Mouse (Mus musculus): ENCODE measurements around the gene a. TPM values are rescaled to one million over a fixed set of nuclear protein-coding genes. Genes with fewer than 3 reads are reported as not detected.

Gene a
- total and polyA plus RNA-seq, 3 experiments: 7.8 to 23.8 (median 10.9) TPM

- no peak overlapping the region for H3K27ac ChIP-seq (ENCODE audit: insufficient read depth, low read depth)
- peaks cover 1% of the 10 kb centered on the region for H3K27me3 ChIP-seq (replicated peaks)
- DNase-seq (ENCODE audit: extremely low read depth): no peak
- no peak overlapping the region for H3K9ac ChIP-seq (ENCODE audit: insufficient read depth, low read depth)
- H3K4me3 ChIP-seq (replicated peaks in 1 of 3; ENCODE audit: low read depth in 2 of 3, low read length in 2 of 3, poor library complexity in 1 of 3): no peak overlapping the region
- no peak overlapping the region for H3K4me2 ChIP-seq (ENCODE audit: insufficient read depth, low read depth, poor library complexity, severe bottlenecking)
- TF ChIP-seq KAT2A (IDR thresholded peaks at IDR 0.05; ENCODE audit: insufficient replicate concordance, low read length): no peak
- no peak for TF ChIP-seq EP300 (IDR thresholded peaks at IDR 0.05; ENCODE audit: low read length)
- TF ChIP-seq IRF4 (IDR thresholded peaks at IDR 0.05; ENCODE audit: low read depth, low read length): no peak
- no peak for TF ChIP-seq ETS1 (conservative IDR thresholded peaks at IDR 0.05; ENCODE audit: low read depth, low read length)
- no peak for TF ChIP-seq NELFE (IDR thresholded peaks at IDR 0.05; ENCODE audit: low read depth, low read length)
- TF ChIP-seq MAZ (IDR thresholded peaks at IDR 0.05; ENCODE audit: low read depth, low read length): no peak
- TF ChIP-seq TBP (conservative IDR thresholded peaks at IDR 0.05; ENCODE audit: low read depth, low read length): no peak
- dilution Hi-C loops (cut with MboI; ENCODE audit: extremely low pct_ligation_motif_present, extremely low pct_unique_long_range_greater_than_20kb, low sequenced_read_pairs): no loop called here
- in situ Hi-C loops (cut with MboI; ENCODE audit: low pct_ligation_motif_present, low pct_unique_long_range_greater_than_20kb, low sequenced_read_pairs): no loop called here
- H3K36me3 ChIP-seq (replicated peaks in 1 of 2; ENCODE audit: control insufficient read depth in 1 of 2, insufficient read depth in 1 of 2, low read length in 1 of 2): no peaks in the 10 kb centered on the region
- H3K9me3 ChIP-seq (replicated peaks; ENCODE audit: low read length): peaks cover 4% of the 10 kb centered on the region
- H3K79me2 ChIP-seq (replicated peaks; ENCODE audit: control insufficient read depth, extremely low read depth, insufficient read depth, poor library complexity, severe bottlenecking): no peaks in the 10 kb centered on the region
- H3K4me1 ChIP-seq (ENCODE audit: control insufficient read depth in 1 of 2, insufficient read depth in 2 of 2): peaks cover 3 to 5% of the 10 kb centered on the region in 2 experiments; a peak in 1 of 4 replicates
These were observed 47.3 kb upstream of the a start for GRCm38 (mm10) chr2:154743915-154744314.

GRCm38 (mm10) chr2:154748383-154748782 is 42.8 kb upstream of the a start:
- Histone ChIP-seq H3K4me2 (ENCODE audit: insufficient read depth, low read depth, poor library complexity, severe bottlenecking) (no peak overlapping the region), H3K27me3 (replicated peaks) (no peaks in the 10 kb centered on the region), H3K27ac (ENCODE audit: insufficient read depth, low read depth) (no peak overlapping the region), H3K9me3 (replicated peaks; ENCODE audit: low read length) (peaks cover 4% of the 10 kb centered on the region), H3K79me2 (replicated peaks; ENCODE audit: control insufficient read depth, extremely low read depth, insufficient read depth, poor library complexity, severe bottlenecking) (no peaks in the 10 kb centered on the region), H3K9ac (ENCODE audit: insufficient read depth, low read depth) (no peak overlapping the region), H3K4me3 (replicated peaks in 1 of 3; ENCODE audit: low read depth in 2 of 3, low read length in 2 of 3, poor library complexity in 1 of 3) (no peak overlapping the region), H3K36me3 (replicated peaks in 1 of 2; ENCODE audit: control insufficient read depth in 1 of 2, insufficient read depth in 1 of 2, low read length in 1 of 2) (no peaks in the 10 kb centered on the region), H3K4me1 (ENCODE audit: control insufficient read depth in 1 of 2, insufficient read depth in 2 of 2) (peaks cover 9 to 14% of the 10 kb centered on the region in 2 experiments)
- dilution Hi-C loops (cut with MboI; ENCODE audit: extremely low pct_ligation_motif_present, extremely low pct_unique_long_range_greater_than_20kb, low sequenced_read_pairs): no loop called here
- TF ChIP-seq NRF1 (IDR thresholded peaks at IDR 0.05; ENCODE audit: low read depth, low read length): no peak
- no peak for TF ChIP-seq TCF12 (IDR thresholded peaks at IDR 0.05; ENCODE audit: low read depth, low read length)
- TF ChIP-seq CHD2 (IDR thresholded peaks at IDR 0.05; ENCODE audit: low read length): no peak
- no peak for TF ChIP-seq EP300 (IDR thresholded peaks at IDR 0.05; ENCODE audit: low read length)
- peak; percentile 21 for TF ChIP-seq SMC3 (IDR thresholded peaks at IDR 0.05; ENCODE audit: low read depth, low read length)
- TF ChIP-seq CTCF (conservative IDR thresholded peaks at IDR 0.05 in 1 of 2, IDR thresholded peaks at IDR 0.05 in 1 of 2; ENCODE audit: low read depth in 2 of 2, low read length in 2 of 2): peak; percentile 35 to 48; a peak in 3 of 4 replicates
- TF ChIP-seq ETS1 (conservative IDR thresholded peaks at IDR 0.05; ENCODE audit: low read depth, low read length): no peak
- TF ChIP-seq RCOR1 (conservative IDR thresholded peaks at IDR 0.05; ENCODE audit: low read depth, low read length): no peak
- no peak for TF ChIP-seq HCFC1 (IDR thresholded peaks at IDR 0.05; ENCODE audit: low read depth, low read length)
- no peak for TF ChIP-seq NELFE (IDR thresholded peaks at IDR 0.05; ENCODE audit: low read depth, low read length)
- no peak for TF ChIP-seq POLR2AphosphoS2 (IDR thresholded peaks at IDR 0.05; ENCODE audit: low read depth, low read length)
- TF ChIP-seq MYC (IDR thresholded peaks at IDR 0.05; ENCODE audit: low read depth, low read length): no peak
- TF ChIP-seq ZKSCAN1 (IDR thresholded peaks at IDR 0.05; ENCODE audit: borderline replicate concordance, low read depth, low read length): no peak
- TF ChIP-seq MXI1 (IDR thresholded peaks at IDR 0.05; ENCODE audit: low read depth, low read length): no peak
- no peak for DNase-seq (ENCODE audit: extremely low read depth)
- in situ Hi-C loops (cut with MboI; ENCODE audit: low pct_ligation_motif_present, low pct_unique_long_range_greater_than_20kb, low sequenced_read_pairs): no loop called here

Data from CH12.LX (cell line).